Mouse (Mus musculus): ENCODE data around the gene Ypel4.

GRCm38 (mm10) chr2:84735346-84735920 lies 1.6 kb downstream of the Ypel4 start:
- TF ChIP-seq EP300 (optimal IDR thresholded peaks at IDR 0.05): no peak
- TF ChIP-seq CTCF (IDR thresholded peaks at IDR 0.05; ENCODE audit: low read depth): no peak
